Mouse (Mus musculus) embryonic facial prominence, embryonic 11.5 days (tissue): Measurements from ENCODE around the gene Gm27029. TPM values are rescaled to one million over a fixed set of nuclear protein-coding genes. Genes with fewer than 3 reads are reported as not detected.
"Not testable (repeated sequence)": the region's sequence is repeated elsewhere in the genome, so short reads cannot be mapped to it uniquely, and the experiment has no call there.

ENCODE experiments used
- ATAC-seq: fragments of 200-750 bp; cut with Nextera tagmentation; replicated peaks from 2 replicates; pipeline ENCODE4 v1.8.0; 2017; ENCODE audit warnings: low read depth; ENCODE audit not compliant: insufficient number of reproducible peaks, low FRiP score, low TSS enrichment
- DNase-seq: peaks from one replicate; pipeline ENCODE4 v3.0.0-alpha.2; 2015; ENCODE audit warnings: low spot score
- H3K27ac ChIP-seq: fragments of 300-500 bp; sonication (generic); replicated peaks from 2 replicates; pipeline ENCODE4 v1.5.1; 2014; ENCODE audit warnings: mild to moderate bottlenecking, low read depth, low read length, control low read depth
- H3K27me3 ChIP-seq: fragments of 300-500 bp; sonication (generic); 2 replicates; pipeline ENCODE4 v1.6.1; 2014; ENCODE audit warnings: mild to moderate bottlenecking, low read length, moderate library complexity, mixed read lengths; ENCODE audit not compliant: control insufficient read depth, insufficient read depth
- H3K36me3 ChIP-seq: fragments of 300-500 bp; sonication (generic); replicated peaks from 2 replicates; pipeline ENCODE4 v1.6.1; 2014; ENCODE audit warnings: low read depth, mild to moderate bottlenecking, low read length, moderate library complexity, mixed read lengths; ENCODE audit not compliant: control insufficient read depth, insufficient read depth
- H3K4me1 ChIP-seq: fragments of 300-500 bp; sonication (generic); 2 replicates; pipeline ENCODE4 v1.6.1; 2014; ENCODE audit warnings: low read length, mixed read lengths; ENCODE audit not compliant: control insufficient read depth, insufficient read depth
- H3K4me2 ChIP-seq: fragments of 300-500 bp; sonication (generic); 2 replicates; pipeline ENCODE4 v1.6.1; 2014; ENCODE audit warnings: low read depth, mild to moderate bottlenecking, control low read depth, low read length, moderate library complexity
- H3K4me3 ChIP-seq: fragments of 300-500 bp; sonication (generic); 2 replicates; pipeline ENCODE4 v1.5.1; 2014; ENCODE audit warnings: low read depth, low read length, control low read depth
- H3K9ac ChIP-seq: fragments of 300-500 bp; sonication (generic); replicated peaks from 2 replicates; pipeline ENCODE4 v1.6.1; 2014; ENCODE audit warnings: mild to moderate bottlenecking, control low read depth, low read length
- H3K9me3 ChIP-seq: fragments of 300-500 bp; sonication (generic); replicated peaks from 2 replicates; pipeline ENCODE4 v1.6.1; 2016; ENCODE audit warnings: mild to moderate bottlenecking, low read length, inconsistent platforms, mixed read lengths; ENCODE audit not compliant: control insufficient read depth
- WGBS: fragments of 180-500 bp; shearing (Covaris S2); extraction: QIAGEN DNeasy Blood & Tissue Kit; methylation state at CpG from one replicate; pipeline ENCODE4 v1.1.7; 2014; 5-methylcytosine and 5-hydroxymethylcytosine counted together
- polyA plus RNA-seq: library from polyadenylated mRNA; unstranded; fragments of >200 nt; fragmentation: Nextera tagmentation; extraction: Ambion mirVana; gene quantifications from 2 replicates; pipeline ENCODE4 v1.2.1, GENCODE M21; 2014

Gm27029 gene
- polyA plus RNA-seq, 1 experiment from 2014 or later = 10.1 TPM

DNA sequence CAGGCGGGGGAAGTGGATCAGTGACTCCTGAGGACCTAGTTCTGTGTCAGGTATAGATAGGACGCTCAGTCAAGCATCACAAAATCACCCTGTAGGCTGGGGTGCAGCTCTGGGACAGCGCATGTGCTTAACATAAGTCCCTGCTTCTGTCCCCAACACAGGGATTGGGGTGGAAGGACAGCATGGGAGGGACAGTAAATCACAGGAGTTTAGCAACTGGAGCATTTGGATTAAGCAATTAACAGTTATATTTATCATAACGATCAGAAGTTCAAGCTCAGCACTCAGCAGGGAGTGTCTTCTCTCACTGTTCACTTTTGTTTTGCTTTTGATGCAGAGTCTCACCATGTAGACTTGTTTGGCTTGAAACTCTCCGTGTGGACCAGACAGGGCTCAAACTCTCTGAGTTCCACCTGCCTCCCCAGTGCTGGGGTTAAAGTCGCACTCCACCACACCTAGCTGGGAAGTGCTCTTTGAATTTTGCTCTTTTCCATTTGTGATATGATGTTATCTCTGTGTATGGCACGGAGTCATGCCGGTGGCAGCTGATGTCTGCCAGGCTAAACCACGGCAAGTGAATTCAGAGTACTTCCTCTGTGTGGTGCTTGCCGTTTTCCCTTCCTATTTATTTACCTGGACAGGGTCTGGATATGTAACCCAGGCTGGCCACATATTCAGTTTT is 27.6 kb upstream of the Gm27029 start:
- no peak overlapping the region for H3K4me3 ChIP-seq
- H3K36me3 ChIP-seq = no peaks in the 10 kb centered on the region
- H3K9ac ChIP-seq = no peak overlapping the region
- DNase-seq (no peak), ATAC-seq (no peak)
- no peak overlapping the region for H3K4me2 ChIP-seq
- whole genome bisulfite sequencing = 73% methylated on average over 10 of the region's 10 CpGs
- H3K9me3 ChIP-seq = no peaks in the 10 kb centered on the region
- H3K27me3 ChIP-seq = no peaks in the 10 kb centered on the region
- no peak overlapping the region for H3K27ac ChIP-seq
- H3K4me1 ChIP-seq = no peaks in the 10 kb centered on the region; the same call in 1 of the 2 replicates

DNA sequence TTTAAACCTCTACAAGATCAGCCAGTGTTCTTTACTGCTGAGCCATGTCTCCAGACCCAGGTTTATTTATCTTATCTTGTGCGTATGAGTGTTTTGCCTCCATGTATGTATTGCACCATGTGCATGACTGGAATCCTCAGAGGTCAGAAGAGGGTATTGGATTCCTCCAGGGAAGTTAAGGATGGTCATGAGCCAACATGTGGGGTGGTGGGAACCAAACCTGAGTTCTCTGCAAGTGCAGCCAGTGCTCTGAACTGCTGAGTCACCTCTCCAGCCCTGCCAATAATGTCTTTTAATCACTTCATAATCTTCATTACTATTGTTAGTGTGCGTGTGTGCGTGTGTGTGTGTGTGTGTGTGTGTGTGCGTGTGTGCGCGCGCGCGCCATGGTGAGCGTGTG is 26.9 kb upstream of the Gm27029 start:
- ATAC-seq (no peak), DNase-seq (no peak)
- no peaks in the 10 kb centered on the region for H3K9me3 ChIP-seq
- no peak overlapping the region for H3K4me2 ChIP-seq
- H3K9ac ChIP-seq = no peak overlapping the region
- H3K27me3 ChIP-seq = no peaks in the 10 kb centered on the region
- no peak overlapping the region for H3K27ac ChIP-seq
- 93% methylated on average over 10 of the region's 10 CpGs for WGBS
- no peaks in the 10 kb centered on the region for H3K36me3 ChIP-seq
- no peak overlapping the region for H3K4me3 ChIP-seq
- no peaks in the 10 kb centered on the region; the same call in 1 of the 2 replicates for H3K4me1 ChIP-seq

DNA sequence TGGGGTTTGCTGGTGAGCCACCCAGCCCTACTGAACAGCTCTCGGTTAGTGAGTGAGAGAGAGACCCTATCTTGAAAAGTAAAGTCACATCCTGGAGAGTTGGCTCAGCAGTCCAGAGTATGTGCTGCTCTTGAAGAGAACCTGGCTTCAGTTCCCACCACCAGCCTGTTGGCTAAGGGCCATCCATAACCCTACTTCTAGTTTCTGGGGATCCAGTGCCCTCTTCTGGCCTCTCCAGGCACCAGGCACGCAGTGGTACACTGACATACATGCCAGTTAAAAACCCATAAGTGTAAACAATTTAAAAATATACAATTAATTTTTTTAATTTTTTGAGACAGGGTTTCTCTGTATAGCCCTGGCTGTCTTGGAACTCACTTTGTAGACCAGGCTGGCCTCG is 25.8 kb upstream of the Gm27029 start:
- 81% methylated on average over 3 of the region's 3 CpGs for WGBS

GRCm38 (mm10) chr11:101449596-101449995 is 25.0 kb upstream of the Gm27029 start:
- H3K36me3 ChIP-seq, H3K4me1 ChIP-seq, H3K4me2 ChIP-seq, ATAC-seq, H3K9me3 ChIP-seq, H3K27me3 ChIP-seq, DNase-seq, H3K27ac ChIP-seq, H3K4me3 ChIP-seq, H3K9ac ChIP-seq: not testable (repeated sequence)
- 81% methylated on average over 4 of the region's 4 CpGs for WGBS

More for the DNA sequence above, 25.8 kb upstream of the Gm27029 start:
- no peaks in the 10 kb centered on the region for H3K27me3 ChIP-seq
- no peaks in the 10 kb centered on the region for H3K36me3 ChIP-seq
- H3K4me1 ChIP-seq = no peaks in the 10 kb centered on the region
- ATAC-seq (no peak), DNase-seq (no peak)
- H3K4me2 ChIP-seq = no peak overlapping the region
- H3K9ac ChIP-seq = no peak overlapping the region
- H3K27ac ChIP-seq = no peak overlapping the region
- H3K4me3 ChIP-seq = no peak overlapping the region
- no peaks in the 10 kb centered on the region for H3K9me3 ChIP-seq

- no peak overlapping the region for H3K27ac ChIP-seq
Observed at GRCm38 (mm10) chr11:101448899-101449298, 24.3 kb upstream of the Gm27029 start.

DNA sequence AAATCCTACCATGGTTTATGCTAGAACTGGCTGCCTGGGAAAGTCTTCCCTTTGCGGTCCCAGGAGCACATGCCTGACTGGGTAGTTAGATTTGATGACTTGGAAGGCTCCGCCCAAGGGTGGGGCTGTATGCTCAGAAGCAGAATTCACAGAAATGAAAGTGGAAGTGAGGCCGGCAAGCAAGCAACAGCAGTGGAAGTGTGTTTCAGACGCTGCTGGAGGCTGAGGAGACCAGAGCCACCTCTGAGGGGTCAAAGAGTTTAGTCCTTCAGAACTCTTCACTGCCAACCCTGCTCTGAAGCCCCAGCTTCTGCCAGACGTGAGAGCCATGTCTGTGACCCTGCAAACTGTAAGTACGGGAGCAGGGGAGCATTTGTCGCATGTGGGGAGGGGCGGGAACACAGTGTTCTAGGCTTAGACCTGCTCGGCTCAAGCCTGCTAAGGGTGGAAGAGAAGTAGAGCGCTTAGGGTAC is 23.7 kb upstream of the Gm27029 start, which contains the start of gene Ifi35:
TSS of gene Ifi35 (plus strand) at position 134 of the 473 bp plus-strand sequence.
- DNase-seq = peak; percentile 39
- H3K4me1 ChIP-seq = no peaks in the 10 kb centered on the region
- no peak for ATAC-seq
- H3K27ac ChIP-seq = no peak within 1 kb of the TSS
- no peaks in the 10 kb centered on the region for H3K27me3 ChIP-seq
- H3K4me2 ChIP-seq = peak within 1 kb of the TSS; percentile 13
- peak within 1 kb of the TSS; percentile 23 for H3K9ac ChIP-seq
- WGBS = 36% methylated on average over 10 of the region's 10 CpGs
- no peak within 1 kb of the TSS for H3K4me3 ChIP-seq
- H3K9me3 ChIP-seq = no peaks in the 10 kb centered on the region
- peaks cover 7% of the 10 kb centered on the region for H3K36me3 ChIP-seq

More at GRCm38 (mm10) chr11:101448899-101449298, 24.3 kb upstream of the Gm27029 start:
- H3K4me3 ChIP-seq = no peak overlapping the region
- no peak overlapping the region for H3K9ac ChIP-seq
- peaks cover 7% of the 10 kb centered on the region for H3K36me3 ChIP-seq
- ATAC-seq (no peak), DNase-seq (no peak)
- H3K4me2 ChIP-seq = no peak overlapping the region
- H3K4me1 ChIP-seq = no peaks in the 10 kb centered on the region
- 83% methylated on average over 4 of the region's 4 CpGs for WGBS
- H3K27me3 ChIP-seq = no peaks in the 10 kb centered on the region
- no peaks in the 10 kb centered on the region for H3K9me3 ChIP-seq

DNA sequence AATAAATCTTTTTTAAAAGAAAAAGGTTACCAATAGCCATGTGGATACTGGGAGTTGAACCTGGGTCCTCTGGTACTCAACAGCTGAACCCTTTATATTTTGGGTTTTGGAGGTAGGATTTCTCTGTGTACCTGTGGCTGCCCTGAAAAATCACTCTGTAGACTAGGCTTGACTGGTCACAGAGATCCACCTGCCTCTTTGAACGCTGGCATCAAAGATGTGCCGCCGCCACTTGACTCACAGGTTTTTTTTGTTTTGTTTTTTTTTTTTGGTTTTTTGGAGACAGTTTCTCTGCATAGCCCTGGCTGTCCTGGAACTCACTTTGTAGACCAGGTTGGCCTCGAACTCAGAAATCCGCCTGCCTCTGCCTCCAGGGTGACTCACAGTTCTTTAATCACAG is 23.2 kb upstream of the Gm27029 start:
- no peaks in the 10 kb centered on the region for H3K9me3 ChIP-seq
- H3K27ac ChIP-seq = no peak overlapping the region
- no peak overlapping the region for H3K4me3 ChIP-seq
- ATAC-seq (no peak), DNase-seq (no peak)
- no peak overlapping the region for H3K9ac ChIP-seq
- H3K27me3 ChIP-seq = no peaks in the 10 kb centered on the region
- H3K4me1 ChIP-seq = no peaks in the 10 kb centered on the region
- H3K36me3 ChIP-seq = peaks cover 7% of the 10 kb centered on the region
- H3K4me2 ChIP-seq = no peak overlapping the region
- 87% methylated on average over 5 of the region's 5 CpGs for WGBS

DNA sequence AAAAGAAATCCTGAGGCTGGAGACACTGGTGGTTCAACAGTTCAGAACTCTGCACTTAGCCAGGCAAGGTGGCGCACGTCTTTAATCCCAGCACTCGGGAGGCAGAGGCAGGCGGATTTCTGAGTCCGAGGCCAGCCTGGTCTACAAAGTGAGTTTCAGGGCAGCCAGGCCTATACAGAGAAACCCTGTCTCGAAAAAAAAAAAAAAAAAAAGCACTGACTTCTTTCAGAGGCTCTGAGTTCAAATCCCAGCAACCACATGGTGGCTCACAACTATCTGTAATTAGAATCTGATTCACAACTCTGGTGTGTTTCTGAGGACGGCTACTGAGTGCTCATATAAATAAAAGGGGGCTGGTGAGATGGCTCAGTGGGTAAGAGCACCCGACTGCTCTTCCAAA is 22.3 kb upstream of the Gm27029 start:
- not testable (repeated sequence) for ATAC-seq
- 92% methylated on average over 8 of the region's 8 CpGs for WGBS

More for the DNA sequence above, 22.3 kb upstream of the Gm27029 start:
- not testable (repeated sequence) for H3K4me2 ChIP-seq, H3K27ac ChIP-seq, H3K27me3 ChIP-seq, H3K36me3 ChIP-seq, H3K4me3 ChIP-seq, DNase-seq, H3K4me1 ChIP-seq, H3K9me3 ChIP-seq, H3K9ac ChIP-seq
